Mouse (Mus musculus): ENCODE data around the gene Itch.

Gene Itch

DNA sequence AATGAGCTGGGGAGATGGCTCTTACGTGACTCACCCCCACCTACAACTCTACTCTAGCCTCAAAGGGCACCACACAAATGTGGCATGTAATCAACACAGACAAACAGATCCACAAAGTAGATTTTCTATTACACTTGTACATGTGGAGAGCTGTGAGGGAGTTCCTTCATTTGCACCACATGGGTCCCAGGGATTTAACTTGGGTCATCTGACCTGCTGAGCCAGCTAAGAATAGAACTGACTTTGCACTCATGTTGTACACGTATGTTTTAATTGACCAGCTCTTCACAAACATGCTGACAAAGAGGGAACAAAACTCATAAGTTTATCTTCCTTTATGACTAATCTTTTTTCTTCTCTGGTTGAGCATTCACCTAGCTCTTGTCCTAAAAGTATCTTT lies 89.8 kb downstream of the Itch start:
- 67% methylated on average over 2 of the region's 2 CpGs for WGBS

DNA sequence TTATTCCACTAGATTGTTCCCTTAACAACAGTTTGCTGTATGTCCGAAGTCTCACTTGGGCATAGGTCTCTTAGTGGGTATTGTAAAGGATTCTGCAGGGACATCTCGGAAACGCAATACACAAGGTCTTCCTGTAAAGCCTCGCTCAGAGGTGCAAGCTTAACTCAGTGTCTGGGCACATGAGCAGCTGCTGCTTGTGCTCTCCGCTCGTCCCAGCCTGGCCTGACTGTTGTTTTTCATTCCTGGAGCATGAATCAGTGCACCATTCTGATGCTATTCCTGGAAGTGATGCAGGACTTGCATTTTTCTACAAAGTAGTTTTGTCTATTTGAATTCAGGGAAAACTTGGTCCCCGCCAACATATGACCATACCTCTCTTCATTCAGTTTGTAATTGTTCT lies 91.4 kb downstream of the Itch start:
- 66% methylated on average over 7 of the region's 7 CpGs for WGBS

DNA sequence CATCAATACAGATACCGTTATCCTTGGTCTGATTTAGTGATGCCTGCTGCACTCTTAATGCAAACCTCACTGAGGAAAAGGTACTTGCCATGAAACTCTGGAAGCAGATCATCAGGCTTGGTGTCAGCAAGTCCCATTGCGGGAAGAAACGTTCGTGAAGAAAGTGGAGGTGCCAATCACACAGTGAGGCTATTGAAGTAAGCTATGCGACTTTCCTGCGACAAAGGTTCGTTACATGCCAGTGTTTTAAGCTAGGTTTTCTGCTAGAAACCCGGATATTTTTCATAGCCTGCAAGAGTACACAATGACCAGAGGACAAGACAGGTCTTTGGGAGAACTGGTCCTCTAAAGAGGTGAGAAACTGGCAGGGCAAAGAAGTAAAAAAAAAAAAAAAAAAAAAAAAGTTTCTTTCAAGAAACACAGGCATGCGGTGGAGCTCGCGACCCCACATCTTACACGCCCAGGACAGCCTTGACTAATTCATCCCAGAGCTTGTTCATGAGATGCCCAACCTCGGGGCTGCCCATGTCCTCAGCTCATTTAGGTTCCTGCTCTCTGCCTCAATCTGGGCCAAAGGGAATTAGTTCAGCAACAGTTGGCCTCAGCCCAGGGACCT lies 102.5 kb downstream of the Itch start:
- WGBS, result 2% methylated on average over 13 of the region's 13 CpGs

DNA sequence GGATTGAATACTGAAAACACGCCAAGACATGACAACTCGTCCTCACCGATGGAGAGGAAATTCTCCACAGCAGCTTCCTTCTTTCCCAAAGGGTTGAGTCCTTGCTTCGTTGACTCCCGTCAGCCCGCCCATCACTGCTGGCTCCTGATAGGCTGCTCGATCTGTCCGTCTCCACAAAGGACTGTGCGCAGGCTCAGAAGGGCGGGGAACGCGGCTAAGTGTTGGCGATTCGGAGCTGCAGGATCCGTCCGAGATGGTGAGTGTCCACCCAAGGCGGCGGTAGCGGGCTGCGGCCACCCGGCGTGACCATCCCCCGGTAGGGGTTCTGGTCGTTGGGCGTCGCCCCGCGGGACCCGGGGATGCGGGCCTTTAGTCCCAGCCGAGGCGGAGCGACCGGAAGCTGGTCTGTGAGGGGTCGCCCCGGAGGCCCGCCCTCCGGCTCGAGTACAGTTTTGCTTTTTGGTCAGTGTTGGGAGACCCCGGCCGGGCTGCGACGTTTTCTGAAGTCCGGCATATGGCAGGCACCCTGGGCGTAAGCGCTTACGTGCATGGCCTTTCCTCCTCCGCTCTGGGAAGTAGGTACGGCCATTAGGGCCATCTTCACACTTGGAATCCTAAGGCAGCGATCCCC lies 103.2 kb downstream of the Itch start, which contains the start of gene Dynlrb1:
Gene Dynlrb1 (plus strand): TSS at position 172 of the 631 bp plus-strand sequence.
- under 1% methylated on average over 50 of the region's 50 CpGs for WGBS

DNA sequence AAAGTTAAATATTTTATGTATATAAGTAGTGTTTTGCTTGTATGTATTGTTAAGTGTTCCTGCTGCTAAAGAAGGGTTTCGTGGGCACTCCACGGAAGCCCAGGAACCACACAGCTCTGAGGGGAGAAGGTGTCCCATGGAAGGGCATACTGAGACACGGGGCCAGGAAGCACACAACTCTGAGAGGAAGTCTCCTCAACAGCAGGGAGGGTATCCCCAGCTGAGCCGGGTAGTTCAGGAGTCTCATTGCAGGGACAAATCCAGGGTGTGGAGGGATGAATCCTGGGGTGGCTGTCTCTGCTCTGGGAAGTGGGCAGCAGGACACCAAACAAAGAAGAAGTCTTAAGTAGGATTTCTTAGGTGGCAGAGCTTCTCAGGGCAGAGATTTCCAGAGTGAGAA lies 104.0 kb downstream of the Itch start:
- WGBS, result 2% methylated on average over 4 of the region's 4 CpGs

DNA sequence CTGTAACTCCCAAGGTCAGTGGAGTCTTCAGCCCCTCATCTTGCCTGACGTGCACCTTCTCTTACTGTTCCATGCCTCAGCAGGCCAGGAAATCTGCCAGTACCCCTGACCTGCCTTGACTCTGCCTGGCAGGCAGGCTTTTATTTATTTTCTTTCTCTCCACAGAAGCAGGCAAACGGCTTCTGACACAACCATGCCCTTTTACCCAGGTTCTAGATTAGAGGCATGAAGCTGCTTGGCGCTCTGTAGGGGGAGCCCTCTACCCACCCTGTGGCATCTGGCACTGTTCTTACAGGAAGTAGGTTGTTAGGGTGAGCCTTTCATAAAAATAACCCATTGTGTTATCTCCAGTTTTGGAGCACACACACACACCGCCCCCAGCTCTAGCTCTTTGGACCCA lies 107.6 kb downstream of the Itch start:
- 59% methylated on average over 4 of the region's 4 CpGs for WGBS

DNA sequence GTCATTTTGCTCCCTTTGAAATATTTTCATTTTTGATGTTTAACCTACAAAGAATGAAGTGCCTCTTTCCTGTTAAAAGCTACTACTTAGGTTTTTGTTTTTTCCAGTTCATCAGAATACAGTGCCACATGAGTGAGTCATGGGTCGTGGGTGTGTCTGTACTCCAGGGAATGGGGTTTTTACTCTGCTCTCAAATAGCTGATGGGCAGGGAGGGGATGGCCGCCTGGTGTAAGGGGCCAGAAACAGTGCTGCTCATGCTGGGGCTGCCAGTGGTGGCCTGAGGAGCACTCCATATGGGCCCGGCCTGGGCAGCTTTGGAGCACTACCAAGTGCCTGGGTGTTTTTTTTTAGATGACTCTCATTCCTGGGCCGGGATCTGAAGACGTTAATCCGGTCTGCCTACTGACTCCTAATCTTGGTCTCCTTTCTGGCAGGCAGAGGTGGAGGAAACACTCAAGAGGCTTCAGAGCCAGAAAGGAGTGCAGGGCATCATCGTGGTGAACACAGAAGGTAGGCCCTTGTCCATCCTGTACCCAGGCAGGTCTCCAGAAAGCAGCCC lies 109.1 kb downstream of the Itch start:
- WGBS, result 60% methylated on average over 7 of the region's 7 CpGs

DNA sequence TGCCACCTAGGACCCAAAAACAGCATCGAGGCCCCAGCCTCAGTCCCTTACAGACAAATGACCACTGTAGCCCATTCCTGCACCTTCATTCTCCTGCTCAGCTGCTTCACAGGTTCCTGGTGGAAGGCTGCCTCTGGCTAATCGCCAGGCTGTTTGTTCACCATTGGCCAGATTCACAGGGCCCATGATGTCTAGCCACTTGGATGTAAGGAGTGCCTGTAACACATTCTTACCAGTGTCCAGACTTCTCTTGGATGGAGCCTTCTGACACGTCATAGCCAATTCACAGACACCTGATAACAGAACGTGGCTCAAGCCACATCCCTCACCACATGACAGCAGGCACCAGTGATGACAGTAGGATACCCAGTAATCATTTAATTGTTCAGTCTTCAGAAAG lies 112.9 kb downstream of the Itch start:
- WGBS, result 94% methylated on average over 4 of the region's 4 CpGs

DNA sequence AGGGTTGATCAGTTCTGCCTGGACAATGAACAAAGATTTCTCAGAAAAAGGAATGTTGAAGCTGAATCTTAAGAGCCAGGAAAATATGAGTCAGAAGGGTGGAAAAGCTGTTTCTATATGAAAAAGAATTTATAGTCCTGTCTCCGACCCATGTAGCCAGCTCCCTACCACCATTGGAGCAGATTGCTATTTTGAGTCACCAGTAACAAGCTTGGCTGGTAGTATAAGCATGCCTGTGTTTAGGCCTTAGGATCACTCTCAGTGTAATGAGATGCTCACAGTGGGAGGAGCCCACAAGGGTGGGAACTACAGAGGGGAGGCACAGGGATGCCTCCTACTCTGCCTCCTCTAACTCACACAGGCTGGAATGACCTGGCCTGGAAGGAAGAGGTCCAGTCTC lies 114.9 kb downstream of the Itch start:
- 58% methylated on average over 1 of the region's 1 CpGs for WGBS

DNA sequence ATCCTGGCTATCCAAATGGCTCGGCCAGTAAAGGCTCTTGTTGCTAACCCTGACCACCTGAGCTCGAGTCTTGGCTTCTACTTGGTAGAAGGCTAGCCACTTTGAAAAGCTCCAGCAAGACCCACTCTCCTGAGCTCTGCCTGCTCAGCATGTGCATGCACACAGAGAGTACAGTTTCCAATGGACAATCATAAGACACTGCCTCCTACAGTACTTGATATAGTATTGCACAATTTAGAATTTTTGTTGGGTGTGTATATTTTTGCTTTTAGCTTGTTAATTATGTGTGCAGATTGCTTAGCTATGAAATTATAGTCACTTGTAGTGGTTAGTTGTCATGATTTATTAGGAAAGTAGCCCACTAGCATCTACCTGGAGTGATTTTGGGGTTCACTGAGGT lies 115.4 kb downstream of the Itch start:
- WGBS, result 90% methylated on average over 2 of the region's 2 CpGs

DNA sequence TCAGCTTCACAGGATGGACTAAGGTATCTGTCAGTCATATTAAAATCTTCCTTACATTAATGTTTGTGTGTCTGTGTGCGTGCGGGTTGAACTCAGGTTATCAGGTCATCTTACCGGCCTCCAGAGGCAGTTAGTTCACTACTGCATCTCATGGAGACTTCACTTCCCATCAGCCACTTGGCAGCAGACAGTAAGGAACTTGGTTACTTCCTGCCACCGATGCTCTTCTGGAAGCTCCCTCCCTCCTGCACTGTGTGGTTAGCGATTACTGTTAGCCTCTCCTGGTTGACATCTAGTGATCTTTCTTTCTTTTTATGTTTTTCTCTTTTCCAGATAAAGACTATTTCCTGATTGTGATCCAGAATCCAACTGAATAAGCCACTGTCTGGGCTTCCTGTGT lies 116.3 kb downstream of the Itch start:
- WGBS, result 89% methylated on average over 5 of the region's 5 CpGs

DNA sequence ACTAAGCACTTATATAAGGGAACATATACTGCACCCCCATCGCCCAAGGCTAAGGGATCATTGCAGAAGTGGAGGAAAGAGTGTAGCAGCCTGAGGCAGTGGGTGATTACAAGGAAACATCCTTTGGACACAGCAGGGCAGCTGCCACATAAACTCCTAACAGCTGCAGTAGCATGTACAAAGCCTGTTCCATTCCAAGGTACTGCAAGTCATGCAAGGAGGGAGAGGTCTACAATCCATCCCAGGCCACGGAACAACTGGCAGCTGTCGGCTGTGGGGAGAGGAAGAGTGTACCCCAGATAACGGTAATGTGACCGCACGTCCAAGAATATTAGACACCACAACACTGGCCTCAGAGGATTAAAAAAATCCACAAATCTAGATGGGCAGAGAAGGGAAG lies 132.2 kb downstream of the Itch start:
- 92% methylated on average over 6 of the region's 6 CpGs for WGBS

DNA sequence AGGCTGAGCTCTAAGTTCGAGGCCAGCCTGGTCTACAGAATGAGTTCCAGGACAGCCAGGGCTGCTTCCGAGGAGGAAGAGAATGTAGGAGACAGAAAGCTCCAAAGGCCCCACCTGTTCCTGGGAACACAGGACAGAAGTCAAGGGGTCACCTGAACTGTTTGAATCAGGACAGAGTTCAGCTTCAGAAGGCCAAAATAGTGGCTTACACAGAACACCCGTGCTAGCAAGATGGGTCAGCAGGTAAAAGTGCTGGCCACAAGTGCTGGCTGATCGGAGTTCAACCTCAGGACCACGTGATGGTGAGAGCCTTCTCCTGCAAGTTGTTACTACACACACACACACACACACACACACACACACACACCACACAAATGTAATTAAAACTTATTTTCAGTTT lies 133.6 kb downstream of the Itch start:
- WGBS, result 88% methylated on average over 5 of the region's 5 CpGs

DNA sequence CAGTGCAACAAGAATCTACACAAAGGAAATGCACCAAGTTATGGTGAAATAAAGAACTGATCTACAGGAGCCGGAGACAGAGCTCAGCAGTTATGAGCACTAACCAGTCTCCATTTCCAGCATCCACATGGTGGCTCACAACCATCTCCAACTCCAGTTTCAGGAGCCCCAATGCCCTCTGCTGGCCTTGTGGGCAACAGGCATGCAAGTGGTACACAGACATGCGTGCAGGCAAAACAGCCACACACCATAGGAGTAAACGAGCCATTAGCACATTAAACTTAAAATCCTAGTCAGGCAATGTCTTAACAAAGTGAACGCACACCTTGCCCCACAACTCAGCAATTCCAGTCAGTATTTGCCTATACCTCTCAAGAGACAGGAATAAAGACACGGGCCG lies 138.6 kb downstream of the Itch start:
- WGBS, result 81% methylated on average over 6 of the region's 6 CpGs

DNA sequence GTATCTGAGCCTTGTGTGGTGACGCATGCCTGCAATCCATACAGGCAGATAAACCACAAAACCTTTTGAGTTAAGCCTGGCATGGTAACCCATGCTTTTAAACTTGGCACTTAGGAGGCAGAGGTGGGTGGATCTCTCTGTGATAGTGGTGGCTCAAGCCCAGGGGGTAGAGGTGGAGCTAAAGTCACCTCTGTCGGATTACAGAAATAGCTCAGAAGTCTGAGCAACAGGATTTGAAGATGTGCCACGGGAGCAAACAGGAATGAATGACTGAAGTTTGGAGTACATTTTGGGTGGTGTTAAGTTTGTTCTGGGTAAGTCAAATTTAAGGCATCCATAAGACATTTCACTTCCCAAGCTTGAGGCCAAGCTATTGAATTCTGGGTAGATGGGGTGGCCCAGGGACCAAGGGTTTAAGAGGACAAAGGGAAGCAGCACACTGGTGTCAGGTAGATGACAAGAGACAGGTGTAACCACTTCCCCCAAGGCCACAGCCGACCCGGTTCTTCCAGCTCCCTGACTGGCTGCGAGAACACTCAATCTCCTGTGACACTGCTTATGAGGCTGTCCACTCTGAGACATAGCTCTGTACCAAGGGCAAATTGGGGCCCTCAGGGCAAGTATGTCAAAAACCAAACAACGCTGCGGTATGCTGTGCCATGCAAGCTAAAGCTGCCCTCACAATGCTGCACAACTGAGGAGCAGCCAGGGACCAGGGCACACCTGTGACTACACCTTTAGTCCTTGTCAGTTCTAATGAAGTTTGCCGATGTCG lies 139.3 kb downstream of the Itch start:
- 82% methylated on average over 10 of the region's 10 CpGs for WGBS

DNA sequence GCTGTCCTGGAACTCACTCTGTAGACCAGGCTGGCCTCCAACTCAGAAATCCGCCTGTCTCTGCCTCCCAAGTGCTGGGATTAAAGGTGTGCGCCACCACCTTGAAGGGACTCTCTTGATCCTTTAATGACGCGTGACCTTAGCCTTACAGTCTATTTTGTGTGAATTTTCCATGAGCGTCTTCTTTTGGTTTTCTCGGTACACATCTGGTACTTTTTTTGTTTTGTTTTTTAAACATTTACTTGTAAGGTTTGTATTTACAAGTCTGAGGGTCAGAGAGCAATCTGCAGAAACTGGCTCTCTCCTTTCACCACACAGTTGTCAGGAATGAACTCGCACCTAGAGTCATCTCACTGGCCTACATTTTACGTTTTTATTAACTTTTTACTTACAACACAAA lies 140.3 kb downstream of the Itch start:
- 93% methylated on average over 8 of the region's 8 CpGs for WGBS

DNA sequence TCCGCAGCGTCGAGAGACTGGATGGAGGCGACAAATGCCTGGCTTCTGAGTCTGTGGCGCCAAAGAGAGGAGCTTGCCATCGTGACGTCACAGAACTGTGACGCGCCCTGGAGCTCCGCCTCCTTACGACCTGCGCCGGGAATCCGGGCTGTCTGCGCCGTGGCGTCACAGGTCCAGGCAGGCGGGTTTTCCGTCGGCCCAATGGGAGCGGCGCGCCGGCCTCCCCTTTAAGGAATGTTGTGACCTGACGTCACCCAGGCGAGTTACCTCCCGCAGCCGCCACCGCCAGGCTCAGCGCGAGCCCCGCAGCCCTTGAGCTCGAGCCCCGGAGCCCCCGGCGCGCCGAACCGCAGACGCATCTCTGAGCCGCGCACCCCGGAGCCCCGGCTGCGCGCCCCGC lies 142.9 kb downstream of the Itch start, which contains the start of gene Map1lc3a:
Gene Map1lc3a (plus strand): TSS at position 103 of the 400 bp plus-strand sequence.
- whole genome bisulfite sequencing, result under 1% methylated on average over 47 of the region's 47 CpGs
